Mouse (Mus musculus): ENCODE data around the gene Rnf227.

- TF ChIP-seq CTCF (IDR thresholded peaks at IDR 0.05; ENCODE audit: insufficient read depth, low read length): no peak
- TF ChIP-seq POLR2A (IDR thresholded peaks at IDR 0.05; ENCODE audit: borderline replicate concordance, extremely low read depth, low read depth, low read length): no peak
Measured at GRCm38 (mm10) chr11:69331152-69331551, 9.1 kb upstream of the Rnf227 start.

Data from lung, adult 2 months (tissue).